Mouse (Mus musculus): ENCODE data around the gene Prlh. TPM values are rescaled to one million over a fixed set of nuclear protein-coding genes. Genes with fewer than 3 reads are reported as not detected.

Prlh gene
- polyA plus RNA-seq, 1 experiment: not detected

DNA sequence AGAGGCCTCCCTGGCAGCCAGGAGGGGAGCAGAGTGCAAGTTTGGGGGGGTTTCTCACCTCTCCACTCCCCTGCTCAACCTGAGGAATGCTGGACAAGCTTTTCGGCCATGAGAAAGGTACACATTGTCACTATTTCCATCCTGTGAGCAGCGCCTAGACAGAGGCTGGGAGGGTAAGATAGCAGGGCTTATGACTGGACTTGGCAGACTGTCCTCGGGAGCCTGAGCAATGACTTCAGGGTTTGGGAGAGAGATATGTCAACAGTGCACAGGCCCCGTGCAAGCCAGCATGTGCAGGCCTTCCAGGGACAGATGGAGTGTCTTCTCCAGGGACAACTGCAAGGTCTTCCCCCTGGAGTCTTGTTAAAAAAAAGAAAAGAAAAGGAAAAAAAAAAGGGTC, 12.9 kb upstream of the Prlh start:
- H3K79me2 ChIP-seq (ENCODE audit: control insufficient read depth, insufficient read depth): no peaks in the 10 kb centered on the region
- no peak overlapping the region for H3ac ChIP-seq (ENCODE audit: control insufficient read depth, insufficient read length, low read depth)
- no peak overlapping the region for H3K4me3 ChIP-seq (ENCODE audit: insufficient read depth, poor library complexity, severe bottlenecking)
- no peak for TF ChIP-seq CEBPB (IDR thresholded peaks at IDR 0.05; ENCODE audit: low read depth)
- TF ChIP-seq MYOD1 (IDR thresholded peaks at IDR 0.05; ENCODE audit: control insufficient read depth, insufficient read length, low read depth): no peak
- TF ChIP-seq MAX (IDR thresholded peaks at IDR 0.05): no peak
- no peak for TF ChIP-seq MYOG (IDR thresholded peaks at IDR 0.05; ENCODE audit: control insufficient read depth, extremely low read depth, insufficient read length)
- no peaks in the 10 kb centered on the region for H3K27me3 ChIP-seq (ENCODE audit: control insufficient read depth, insufficient read depth, insufficient read length)
- H3K79me3 ChIP-seq (ENCODE audit: low read depth): no peaks in the 10 kb centered on the region
- H3K36me3 ChIP-seq (ENCODE audit: control insufficient read depth, insufficient read depth): no peaks in the 10 kb centered on the region

DNA sequence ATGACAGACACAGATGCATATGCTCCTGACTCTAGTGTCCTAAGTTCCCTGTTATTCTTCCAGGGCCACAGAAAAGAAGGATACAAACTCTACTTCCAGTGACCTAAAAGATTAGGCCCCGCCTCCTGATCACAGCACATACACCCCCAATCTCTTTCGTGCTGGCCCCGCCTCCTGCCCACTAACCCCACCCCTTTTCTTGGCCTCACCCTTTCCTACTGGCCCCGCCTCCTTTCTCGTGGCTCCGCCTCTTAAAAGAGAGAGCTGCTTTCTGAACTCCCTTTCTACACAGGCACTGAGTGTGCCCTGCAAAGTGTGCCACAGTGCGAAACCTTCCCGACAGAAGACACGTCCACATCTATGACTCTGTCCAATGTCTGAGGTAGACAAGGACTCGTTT, 7.7 kb upstream of the Prlh start:
- no peak overlapping the region for H3ac ChIP-seq (ENCODE audit: control insufficient read depth, insufficient read length, low read depth)
- H3K79me2 ChIP-seq (ENCODE audit: control insufficient read depth, insufficient read depth): no peaks in the 10 kb centered on the region
- no peaks in the 10 kb centered on the region for H3K79me3 ChIP-seq (ENCODE audit: low read depth)
- TF ChIP-seq CEBPB (IDR thresholded peaks at IDR 0.05; ENCODE audit: low read depth): no peak
- TF ChIP-seq MYOG (IDR thresholded peaks at IDR 0.05; ENCODE audit: control insufficient read depth, extremely low read depth, insufficient read length): no peak
- no peak for TF ChIP-seq MAX (IDR thresholded peaks at IDR 0.05)
- TF ChIP-seq USF1 (IDR thresholded peaks at IDR 0.05; ENCODE audit: low read depth): no peak
- TF ChIP-seq CTCF (IDR thresholded peaks at IDR 0.05; ENCODE audit: control insufficient read depth, insufficient read depth, insufficient read length): no peak
- no peak for TF ChIP-seq MYOD1 (IDR thresholded peaks at IDR 0.05; ENCODE audit: control insufficient read depth, insufficient read length, low read depth)
- H3K27me3 ChIP-seq (ENCODE audit: control insufficient read depth, insufficient read depth, insufficient read length): no peaks in the 10 kb centered on the region
- no peaks in the 10 kb centered on the region for H3K36me3 ChIP-seq (ENCODE audit: control insufficient read depth, insufficient read depth)
- no peak overlapping the region for H3K4me3 ChIP-seq (ENCODE audit: insufficient read depth, poor library complexity, severe bottlenecking)

DNA sequence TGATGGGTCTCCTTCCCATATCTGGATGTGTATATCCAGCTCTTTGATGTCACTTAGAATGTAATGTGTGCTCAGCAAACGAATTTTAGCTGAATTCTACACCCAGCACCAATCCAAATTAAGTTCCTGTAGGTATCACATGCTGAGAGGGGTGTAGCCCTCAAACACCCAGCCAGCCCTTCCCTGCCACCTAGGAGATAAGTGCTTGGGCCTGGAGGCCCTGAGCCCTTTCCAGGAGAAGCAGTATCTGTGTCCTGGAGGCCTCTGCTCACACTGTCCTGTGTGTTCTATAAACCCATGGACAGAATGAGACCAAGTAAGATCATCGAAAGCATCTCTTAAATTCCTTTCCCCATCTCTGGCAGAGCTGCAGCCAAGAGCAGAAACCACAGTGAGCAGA, 5.7 kb upstream of the Prlh start:
- H3K36me3 ChIP-seq (ENCODE audit: control insufficient read depth, insufficient read depth): no peaks in the 10 kb centered on the region
- H3ac ChIP-seq (ENCODE audit: control insufficient read depth, insufficient read length, low read depth): no peak overlapping the region
- H3K27me3 ChIP-seq (ENCODE audit: control insufficient read depth, insufficient read depth, insufficient read length): no peaks in the 10 kb centered on the region
- H3K79me2 ChIP-seq (ENCODE audit: control insufficient read depth, insufficient read depth): no peaks in the 10 kb centered on the region
- H3K4me3 ChIP-seq (ENCODE audit: insufficient read depth, poor library complexity, severe bottlenecking): no peak overlapping the region
- TF ChIP-seq USF1 (IDR thresholded peaks at IDR 0.05; ENCODE audit: low read depth) (no peak), MYOD1 (IDR thresholded peaks at IDR 0.05; ENCODE audit: control insufficient read depth, insufficient read length, low read depth) (no peak), CTCF (IDR thresholded peaks at IDR 0.05; ENCODE audit: control insufficient read depth, insufficient read depth, insufficient read length) (no peak), CEBPB (IDR thresholded peaks at IDR 0.05; ENCODE audit: low read depth) (no peak), MYOG (IDR thresholded peaks at IDR 0.05; ENCODE audit: control insufficient read depth, extremely low read depth, insufficient read length) (no peak), MAX (IDR thresholded peaks at IDR 0.05) (no peak), FOSL1 (IDR thresholded peaks at IDR 0.05; ENCODE audit: insufficient read depth, low read length, poor library complexity, severe bottlenecking) (no peak)
- H3K79me3 ChIP-seq (ENCODE audit: low read depth): no peaks in the 10 kb centered on the region

DNA sequence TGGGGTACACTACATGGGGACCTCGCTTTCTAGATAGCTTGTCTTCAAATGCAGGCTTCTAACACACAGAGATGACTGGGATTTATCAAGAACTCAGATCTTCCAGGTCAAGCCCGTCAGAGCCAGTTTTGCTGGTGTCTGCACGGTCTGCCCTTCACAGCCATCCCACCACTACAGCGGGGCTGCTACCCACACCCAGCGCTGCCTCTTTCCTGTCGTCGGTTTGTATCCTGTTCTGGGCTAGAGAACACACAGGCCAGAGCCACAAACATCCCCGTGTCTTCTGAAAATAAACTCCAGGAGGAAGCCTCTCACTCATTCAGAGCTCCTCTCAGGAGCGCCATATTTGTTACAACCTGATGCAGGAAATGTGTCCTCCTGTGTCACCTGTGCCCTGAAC, 3.6 kb upstream of the Prlh start:
- TF ChIP-seq MAX (IDR thresholded peaks at IDR 0.05) (no peak), CTCF (IDR thresholded peaks at IDR 0.05; ENCODE audit: control insufficient read depth, insufficient read depth, insufficient read length) (no peak), MYOG (IDR thresholded peaks at IDR 0.05; ENCODE audit: control insufficient read depth, extremely low read depth, insufficient read length) (no peak), USF1 (IDR thresholded peaks at IDR 0.05; ENCODE audit: low read depth) (no peak), FOSL1 (IDR thresholded peaks at IDR 0.05; ENCODE audit: insufficient read depth, low read length, poor library complexity, severe bottlenecking) (no peak), MYOD1 (IDR thresholded peaks at IDR 0.05; ENCODE audit: control insufficient read depth, insufficient read length, low read depth) (no peak), CEBPB (IDR thresholded peaks at IDR 0.05; ENCODE audit: low read depth) (no peak)
- H3ac ChIP-seq (ENCODE audit: control insufficient read depth, insufficient read length, low read depth): no peak overlapping the region
- no peaks in the 10 kb centered on the region for H3K27me3 ChIP-seq (ENCODE audit: control insufficient read depth, insufficient read depth, insufficient read length)
- H3K79me2 ChIP-seq (ENCODE audit: control insufficient read depth, insufficient read depth): no peaks in the 10 kb centered on the region
- H3K4me3 ChIP-seq (ENCODE audit: insufficient read depth, poor library complexity, severe bottlenecking): no peak overlapping the region
- H3K79me3 ChIP-seq (ENCODE audit: low read depth): no peaks in the 10 kb centered on the region
- H3K36me3 ChIP-seq (ENCODE audit: control insufficient read depth, insufficient read depth): no peaks in the 10 kb centered on the region

DNA sequence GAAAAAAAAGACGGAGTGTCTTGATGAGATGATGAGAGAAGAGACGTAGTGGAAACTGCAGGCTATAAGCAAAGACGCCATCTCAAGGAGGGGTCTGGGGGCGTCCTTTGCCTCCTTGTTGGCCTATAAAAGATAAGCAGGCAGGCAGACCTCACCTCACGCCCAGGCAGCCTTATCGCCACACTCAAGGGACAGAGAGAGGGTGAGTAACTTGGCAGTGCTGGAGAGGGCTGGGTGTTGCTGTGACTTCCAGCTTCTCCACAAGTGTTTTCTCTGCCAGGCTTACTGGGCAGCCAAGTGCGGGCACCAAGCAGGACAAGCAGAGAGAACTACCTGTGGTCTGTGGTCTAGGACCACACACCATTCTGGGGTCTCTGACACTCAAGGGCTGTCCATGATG, 1.2 kb upstream of the Prlh start:
- Histone ChIP-seq H3K79me3 (ENCODE audit: low read depth) (no peaks in the 10 kb centered on the region), H3ac (ENCODE audit: control insufficient read depth, insufficient read length, low read depth) (no peak overlapping the region), H3K27me3 (ENCODE audit: control insufficient read depth, insufficient read depth, insufficient read length) (no peaks in the 10 kb centered on the region), H3K4me3 (ENCODE audit: insufficient read depth, poor library complexity, severe bottlenecking) (no peak overlapping the region), H3K36me3 (ENCODE audit: control insufficient read depth, insufficient read depth) (no peaks in the 10 kb centered on the region), H3K79me2 (ENCODE audit: control insufficient read depth, insufficient read depth) (no peaks in the 10 kb centered on the region)
- TF ChIP-seq USF1 (IDR thresholded peaks at IDR 0.05; ENCODE audit: low read depth) (no peak), CTCF (IDR thresholded peaks at IDR 0.05; ENCODE audit: control insufficient read depth, insufficient read depth, insufficient read length) (no peak), MYOD1 (IDR thresholded peaks at IDR 0.05; ENCODE audit: control insufficient read depth, insufficient read length, low read depth) (no peak), CEBPB (IDR thresholded peaks at IDR 0.05; ENCODE audit: low read depth) (no peak), MYOG (IDR thresholded peaks at IDR 0.05; ENCODE audit: control insufficient read depth, extremely low read depth, insufficient read length) (no peak), FOSL1 (IDR thresholded peaks at IDR 0.05; ENCODE audit: insufficient read depth, low read length, poor library complexity, severe bottlenecking) (no peak), MAX (IDR thresholded peaks at IDR 0.05) (no peak)

DNA sequence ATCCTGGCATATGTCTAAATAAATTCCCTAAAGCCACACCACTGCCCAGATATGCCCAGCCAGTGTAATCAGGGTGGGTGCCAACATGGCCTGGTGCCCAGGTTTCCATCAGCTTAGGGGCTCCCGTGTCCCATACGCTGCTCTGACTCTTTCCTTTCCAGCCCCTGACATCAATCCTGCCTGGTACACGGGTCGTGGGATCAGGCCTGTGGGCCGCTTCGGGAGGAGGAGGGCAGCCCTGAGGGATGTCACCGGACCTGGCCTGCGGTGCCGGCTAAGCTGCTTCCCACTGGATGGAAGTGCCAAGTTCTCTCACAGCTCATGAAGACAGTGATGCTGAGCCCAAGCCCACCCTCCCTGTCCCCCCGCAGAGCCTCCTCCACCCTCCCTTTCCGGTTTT, 780 bp downstream of the Prlh start:
- TF ChIP-seq MYOD1 (IDR thresholded peaks at IDR 0.05; ENCODE audit: control insufficient read depth, insufficient read length, low read depth) (no peak), CEBPB (IDR thresholded peaks at IDR 0.05; ENCODE audit: low read depth) (no peak), FOSL1 (IDR thresholded peaks at IDR 0.05; ENCODE audit: insufficient read depth, low read length, poor library complexity, severe bottlenecking) (no peak)
- H3K79me2 ChIP-seq (ENCODE audit: control insufficient read depth, insufficient read depth): no peaks in the 10 kb centered on the region

More for the DNA sequence above, 780 bp downstream of the Prlh start:
- no peaks in the 10 kb centered on the region for H3K79me3 ChIP-seq (ENCODE audit: low read depth)
- peaks cover 7% of the 10 kb centered on the region for H3K27me3 ChIP-seq (ENCODE audit: control insufficient read depth, insufficient read depth, insufficient read length)
- no peaks in the 10 kb centered on the region for H3K36me3 ChIP-seq (ENCODE audit: control insufficient read depth, insufficient read depth)
- no peak overlapping the region for H3K4me3 ChIP-seq (ENCODE audit: insufficient read depth, poor library complexity, severe bottlenecking)
- H3ac ChIP-seq (ENCODE audit: control insufficient read depth, insufficient read length, low read depth): no peak overlapping the region

All from C2C12 (cell line).